Mouse (Mus musculus) thymus, postnatal 25 days (tissue): Measurements from ENCODE around the gene Olfr961.

Source experiments
- DNase-seq: peaks from one replicate; pipeline ENCODE4 v3.0.0; 2022

Olfr961 gene

DNA sequence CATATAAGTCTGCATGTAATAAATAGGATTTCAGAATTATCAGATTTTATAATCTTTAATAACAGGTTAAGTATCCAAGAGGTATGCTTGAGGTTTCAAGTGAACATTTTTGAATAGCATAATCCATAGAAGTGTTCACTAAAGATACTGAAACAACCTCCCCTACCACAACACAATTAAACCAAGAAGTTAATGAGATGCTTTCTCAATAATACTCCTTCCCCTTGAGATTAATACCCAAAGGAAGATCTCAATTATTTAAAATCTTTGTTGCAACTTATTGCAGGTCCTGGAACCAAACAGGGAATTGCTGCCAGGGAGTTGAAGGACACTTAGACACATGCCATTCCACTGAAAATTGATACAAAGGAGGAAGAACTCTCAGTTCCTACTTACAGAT is at the start of gene Olfr961:
TSS of gene Olfr961 (plus strand) at position 301 of the 400 bp plus-strand sequence.
- DNase-seq, result no peak

DNA sequence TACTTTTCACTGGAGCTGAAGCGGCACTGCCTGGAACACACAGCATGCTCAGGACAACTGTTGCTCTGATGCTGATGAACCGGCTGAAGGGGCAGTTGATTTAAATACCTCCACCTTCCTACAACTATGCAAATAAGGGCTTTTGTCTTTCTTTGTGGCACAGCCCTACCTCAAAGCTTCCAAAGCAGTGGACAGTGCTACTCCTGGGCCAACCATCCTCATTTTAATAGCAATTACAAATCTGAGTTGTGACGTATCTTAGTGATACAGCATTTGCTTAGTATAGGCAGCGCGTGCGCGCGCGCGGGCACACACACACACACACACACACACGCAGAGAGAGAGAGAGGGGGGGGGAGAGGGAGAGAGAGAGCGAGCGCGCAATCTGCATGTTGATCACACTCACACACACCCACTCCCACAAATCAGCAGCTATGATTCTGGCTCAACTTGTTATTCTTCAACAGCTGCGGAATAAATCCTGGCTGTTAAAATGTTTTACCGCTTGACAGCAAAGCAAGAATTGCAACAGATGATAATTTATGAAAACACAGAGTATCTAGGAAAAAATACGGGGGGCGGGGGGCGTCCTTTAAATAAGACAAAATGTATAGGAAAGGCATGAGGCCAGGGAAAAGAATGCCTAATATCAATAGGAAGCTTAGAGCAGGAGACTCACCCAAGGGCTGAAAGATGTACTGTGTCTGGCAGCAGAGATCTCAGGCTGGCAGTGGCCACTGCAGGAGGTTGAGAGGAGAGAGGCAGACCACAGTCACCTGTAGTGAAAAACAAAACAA is 42.2 kb upstream of the Olfr961 start:
- DNase-seq, result no peak

DNA sequence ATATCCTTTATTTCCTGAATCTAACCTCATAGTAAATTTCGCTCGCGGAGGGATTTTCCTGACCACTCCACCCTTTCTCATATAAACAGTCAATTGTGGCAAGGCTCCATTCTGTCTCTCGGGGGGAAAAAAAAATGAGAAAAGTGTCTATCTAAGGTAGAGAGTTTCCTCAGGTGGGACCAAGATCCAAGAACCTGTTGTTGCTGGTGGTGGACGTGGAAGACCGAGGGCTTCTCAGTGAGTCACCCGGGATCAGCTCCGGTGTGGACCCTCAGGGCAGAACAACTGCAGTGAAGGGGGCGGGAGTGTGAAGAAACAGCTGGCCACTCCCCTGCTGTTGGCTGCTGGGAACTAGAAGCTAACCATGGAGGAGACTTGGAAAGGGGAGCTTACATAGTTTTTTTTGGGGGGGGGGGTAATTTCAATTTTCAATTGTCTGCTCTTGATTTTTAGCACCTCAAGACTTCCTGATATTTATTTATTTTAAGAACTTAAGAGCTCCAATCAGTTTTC is 41.5 kb upstream of the Olfr961 start:
- DNase-seq, result no peak

DNA sequence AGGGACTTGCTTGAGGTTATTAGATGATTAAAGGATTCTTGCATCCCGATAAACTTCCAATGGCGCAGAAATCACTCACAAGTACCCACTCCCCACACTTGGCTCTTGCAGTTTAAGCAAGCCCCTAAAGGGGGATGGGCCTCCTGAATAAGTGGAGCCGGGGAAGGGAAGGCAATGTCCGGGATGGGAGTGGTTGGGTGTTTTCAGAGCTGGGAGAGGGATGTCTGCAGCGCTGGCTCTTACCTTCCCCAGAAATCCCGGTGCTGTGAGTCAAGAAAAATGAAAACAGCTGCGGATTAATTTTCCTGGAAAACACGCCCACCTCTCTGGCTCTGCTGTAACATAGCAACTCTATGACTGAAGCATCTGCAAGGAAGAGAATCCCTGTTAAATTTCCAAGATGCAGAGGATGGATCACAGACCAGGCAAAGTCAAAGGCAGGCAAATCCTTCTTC is 40.9 kb upstream of the Olfr961 start, which contains the start of gene AW551984:
TSS of gene AW551984 (minus strand) at position 405 of the 455 bp plus-strand sequence.
- DNase-seq, result no peak

DNA sequence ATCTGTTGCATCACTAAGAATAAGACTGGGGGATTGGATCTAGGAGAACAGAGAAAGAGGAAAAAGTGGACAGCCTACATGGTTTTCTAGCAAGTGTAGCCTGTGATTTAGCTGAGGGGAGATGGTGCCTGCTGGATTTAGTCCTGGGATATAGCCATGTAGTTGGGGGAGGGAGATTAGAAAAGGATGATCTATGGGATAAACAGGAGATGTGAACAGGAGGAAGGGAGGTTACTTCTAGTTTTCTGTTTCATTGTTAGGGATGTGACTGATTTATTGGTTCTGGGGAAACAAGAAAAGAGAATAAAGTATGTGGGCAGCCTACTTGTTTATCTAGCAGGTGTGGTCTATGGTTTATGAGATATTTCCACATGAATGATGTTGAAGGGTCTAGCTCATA is 36.4 kb upstream of the Olfr961 start:
- no peak for DNase-seq

DNA sequence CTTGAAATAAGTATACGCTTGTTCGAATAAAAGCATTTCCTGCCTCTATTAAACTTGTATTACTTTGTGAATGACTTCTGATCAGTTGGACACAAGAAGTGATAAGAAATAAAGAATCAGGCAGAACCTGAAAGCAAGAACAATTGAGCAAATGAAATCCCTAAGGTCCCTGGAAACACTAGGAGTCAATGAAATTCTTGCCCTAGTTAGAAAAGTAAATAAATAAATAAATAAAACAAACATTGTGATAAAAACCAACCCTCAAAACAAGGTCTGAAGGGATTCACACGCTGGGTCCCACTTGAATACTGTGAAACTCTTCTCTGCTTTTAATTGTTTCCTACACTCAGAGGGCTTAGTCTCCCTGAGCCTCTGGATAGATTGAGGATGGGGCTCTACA is 34.5 kb upstream of the Olfr961 start, which contains the start of gene Olfr148:
TSS of gene Olfr148 (plus strand) at position 301 of the 400 bp plus-strand sequence.
- no peak for DNase-seq

DNA sequence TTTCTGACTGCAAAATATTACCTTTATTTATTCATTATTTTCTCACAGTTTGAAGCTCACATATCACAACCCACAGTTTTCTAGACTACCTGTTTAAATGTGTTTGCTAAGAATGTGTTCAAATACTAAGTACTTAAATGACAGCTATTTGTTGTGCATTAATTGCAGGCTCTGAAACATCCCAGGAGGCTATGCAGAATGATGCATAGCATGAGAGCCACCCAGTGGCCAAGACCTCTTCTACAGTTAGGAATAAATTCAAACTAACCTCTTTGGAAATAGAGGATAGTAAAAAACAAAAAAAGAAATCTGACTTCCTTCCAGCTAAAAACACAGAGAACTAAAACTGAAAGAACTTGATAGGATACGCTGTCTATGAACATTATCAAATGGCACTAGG is 32.9 kb upstream of the Olfr961 start:
- no peak for DNase-seq

DNA sequence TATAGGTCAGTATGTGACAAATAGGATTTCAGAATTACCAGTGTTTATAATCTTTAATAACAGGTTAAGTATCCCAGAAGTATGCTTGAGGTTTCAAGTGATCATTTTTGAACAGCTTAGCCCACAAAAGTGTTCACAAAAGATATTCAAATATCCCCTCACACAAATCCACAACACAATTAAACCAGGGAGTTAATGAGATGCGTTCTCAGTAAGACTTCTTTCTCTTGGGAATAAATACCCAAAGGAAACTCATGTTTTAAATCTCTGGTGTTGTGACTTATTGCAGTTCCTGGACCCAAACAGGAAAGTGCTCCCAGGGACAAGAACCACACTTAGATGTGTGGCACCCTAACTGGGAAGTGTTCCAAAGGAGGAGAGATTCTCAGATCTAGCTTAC is 23.8 kb upstream of the Olfr961 start, which contains the start of gene Olfr960:
TSS of gene Olfr960 (plus strand) at position 301 of the 400 bp plus-strand sequence.
- no peak for DNase-seq

DNA sequence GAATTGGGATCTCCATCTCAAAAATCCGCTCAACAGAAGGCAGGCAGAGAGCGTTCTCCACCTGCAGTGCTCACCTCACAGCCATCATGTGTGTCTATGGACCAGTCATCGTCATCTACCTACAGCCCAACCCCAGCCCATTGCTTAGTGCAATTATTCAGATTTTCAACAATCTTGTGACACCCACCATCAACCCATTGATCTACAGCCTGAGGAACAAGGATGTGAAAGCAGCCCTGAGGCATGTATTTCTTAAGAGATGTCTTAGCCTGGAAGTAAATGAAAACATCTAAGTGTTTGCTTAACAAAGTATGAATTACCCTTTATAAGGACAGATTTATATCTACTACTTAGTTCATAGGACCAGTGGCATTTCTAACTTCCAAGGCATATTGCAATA is 21.1 kb upstream of the Olfr961 start:
- no peak for DNase-seq

DNA sequence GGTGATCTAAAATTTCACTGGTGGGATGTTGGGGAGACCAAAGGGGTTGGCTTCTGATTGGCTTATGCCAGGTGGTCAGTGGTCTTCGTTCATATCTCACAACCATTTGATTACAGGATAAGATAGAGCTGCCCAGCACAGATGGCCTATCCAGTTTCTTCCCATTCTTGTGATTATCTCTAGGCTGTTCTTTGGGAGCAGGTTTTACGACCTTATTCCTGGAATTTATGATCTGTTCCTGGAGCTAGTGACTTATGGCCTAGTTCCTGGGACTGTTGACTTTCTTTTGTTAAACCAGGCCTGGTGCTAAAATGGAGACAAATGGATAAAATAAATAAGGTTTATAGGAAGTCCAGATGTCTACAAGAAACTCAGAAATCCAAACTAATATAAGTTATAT is 20.2 kb upstream of the Olfr961 start:
- DNase-seq, result no peak

DNA sequence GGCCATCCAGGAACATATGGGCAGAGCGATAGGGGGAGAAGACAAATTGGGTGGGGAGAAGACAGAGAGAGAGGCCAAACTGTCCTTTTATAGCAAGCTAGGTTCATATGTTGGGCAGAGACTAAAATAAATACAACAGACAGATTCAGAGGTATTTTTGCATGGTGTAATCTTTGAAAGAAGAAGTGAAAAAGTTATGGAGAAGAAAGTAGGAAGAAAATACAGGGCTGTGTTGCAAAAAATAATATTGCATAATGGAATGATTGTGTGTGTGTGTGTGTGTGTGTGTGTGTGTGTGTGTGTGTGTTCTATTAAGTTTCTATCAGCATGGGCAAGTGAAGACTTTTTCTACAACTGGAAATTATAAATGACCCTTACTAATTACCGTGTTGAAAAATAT is 15.8 kb upstream of the Olfr961 start:
- DNase-seq, result no peak

DNA sequence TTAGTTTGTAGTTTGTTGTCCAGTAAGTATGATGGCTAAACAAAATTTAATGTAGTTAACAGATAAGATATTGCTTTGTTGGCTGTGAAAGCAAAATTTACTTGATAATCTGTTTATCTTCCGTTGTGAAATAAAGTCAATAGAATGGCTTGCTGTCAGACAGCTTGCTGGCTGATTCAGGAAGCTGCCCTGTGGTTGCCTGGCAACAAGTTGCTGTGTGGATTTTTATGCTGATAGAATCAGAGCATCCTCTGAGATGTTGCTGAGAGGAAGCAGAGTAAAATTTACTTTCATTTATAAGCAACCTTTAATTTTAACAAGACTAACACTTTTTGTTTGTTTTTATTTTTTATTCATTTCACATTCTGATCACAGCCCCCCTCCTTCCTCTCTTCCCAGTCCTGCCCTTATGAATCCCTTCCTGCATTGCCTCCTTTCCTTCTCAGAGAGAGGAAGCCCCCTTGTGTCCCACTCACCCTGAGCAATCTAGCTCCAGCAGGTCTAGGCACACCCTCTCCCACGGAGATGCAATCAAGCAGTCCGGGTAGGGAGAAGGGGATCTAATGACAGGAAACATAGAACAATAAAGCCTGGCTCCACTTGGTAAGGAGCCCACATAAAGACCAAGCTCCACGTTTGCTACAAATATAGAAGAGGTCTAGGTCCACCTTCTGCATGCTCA is 10.8 kb upstream of the Olfr961 start:
- no peak for DNase-seq

DNA sequence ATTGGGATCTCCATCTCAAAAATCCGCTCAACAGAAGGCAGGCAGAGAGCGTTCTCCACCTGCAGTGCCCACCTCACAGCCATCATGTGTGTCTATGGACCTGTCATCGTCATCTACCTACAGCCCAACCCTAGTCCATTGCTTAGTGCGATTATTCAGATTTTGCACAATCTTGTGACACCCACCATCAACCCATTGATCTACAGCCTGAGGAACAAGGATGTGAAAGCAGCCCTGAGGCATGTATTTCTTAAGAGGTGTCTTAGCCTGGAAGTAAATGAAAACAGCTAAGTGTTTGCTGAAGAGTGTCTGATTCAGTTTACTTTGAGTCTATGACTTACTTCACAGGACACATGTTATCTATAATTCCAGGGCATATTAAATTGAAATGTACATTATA is 2.5 kb downstream of the Olfr961 start:
- no peak for DNase-seq

DNA sequence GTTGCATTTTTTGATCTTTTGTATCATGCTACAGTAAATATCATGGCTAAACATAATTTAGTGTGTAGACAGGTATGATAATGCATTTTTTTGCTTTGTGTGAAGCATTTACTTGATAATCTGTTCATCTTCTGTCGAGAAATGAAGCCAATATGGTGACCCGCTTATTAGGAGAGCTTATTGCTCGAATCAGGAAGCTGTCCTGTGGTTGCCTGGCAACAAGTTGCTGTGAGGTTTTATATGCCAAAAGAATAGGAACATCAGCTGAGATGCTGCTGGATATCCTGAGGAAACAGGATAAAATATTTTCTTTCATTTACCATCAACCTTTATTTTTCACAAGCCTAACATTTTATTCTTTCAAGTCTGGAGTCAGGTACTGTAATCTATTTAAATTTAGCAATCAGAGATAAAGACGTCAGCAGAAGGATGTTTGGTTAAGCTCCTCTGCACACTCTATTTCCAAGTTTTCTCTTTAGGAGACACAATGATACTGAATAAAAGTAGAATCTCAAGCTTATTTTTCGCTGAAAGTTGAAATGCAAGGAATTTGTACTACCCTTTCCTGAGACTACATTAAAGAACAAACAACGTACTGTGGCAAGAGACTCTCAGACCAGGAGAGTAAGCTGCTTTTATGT is 10.0 kb downstream of the Olfr961 start:
- no peak for DNase-seq

DNA sequence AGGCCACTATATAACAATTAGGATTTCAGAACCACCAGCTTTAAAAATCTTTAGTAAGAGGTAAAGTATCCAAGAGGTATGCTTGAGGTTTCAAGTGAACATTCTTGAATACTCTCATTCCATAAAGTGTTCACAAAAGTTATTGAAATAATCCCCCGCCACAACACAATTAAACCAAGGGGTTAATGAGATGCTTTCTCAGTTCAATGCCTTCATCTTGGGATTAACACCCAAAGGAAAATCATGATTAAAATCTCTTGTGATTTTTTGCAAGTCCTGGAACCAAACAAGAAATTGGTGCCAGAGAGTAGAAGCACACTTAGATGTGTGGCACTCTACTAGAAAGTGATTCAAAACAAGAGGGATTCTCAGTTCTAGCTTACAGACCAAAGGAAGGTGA is 22.0 kb downstream of the Olfr961 start, which contains the start of gene Olfr963:
TSS of gene Olfr963 (plus strand) at position 301 of the 400 bp plus-strand sequence.
- DNase-seq, result no peak

DNA sequence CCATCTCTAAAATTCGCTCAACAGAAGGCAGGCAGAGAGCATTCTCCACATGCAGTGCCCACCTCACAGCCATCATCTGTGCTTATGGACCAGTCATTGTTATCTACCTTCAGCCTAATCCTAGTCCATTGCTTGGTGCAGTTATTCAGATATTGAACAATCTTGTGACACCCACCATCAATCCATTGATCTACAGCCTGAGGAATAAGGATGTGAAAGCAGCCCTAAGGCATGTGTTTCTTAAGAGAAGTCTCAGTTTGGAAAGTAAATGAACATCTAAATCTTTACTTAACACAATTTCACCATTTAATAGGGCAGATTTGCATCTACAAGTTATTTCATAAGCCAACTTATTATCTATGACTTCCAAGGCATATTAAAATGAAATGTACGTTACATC is 24.8 kb downstream of the Olfr961 start:
- DNase-seq, result no peak

DNA sequence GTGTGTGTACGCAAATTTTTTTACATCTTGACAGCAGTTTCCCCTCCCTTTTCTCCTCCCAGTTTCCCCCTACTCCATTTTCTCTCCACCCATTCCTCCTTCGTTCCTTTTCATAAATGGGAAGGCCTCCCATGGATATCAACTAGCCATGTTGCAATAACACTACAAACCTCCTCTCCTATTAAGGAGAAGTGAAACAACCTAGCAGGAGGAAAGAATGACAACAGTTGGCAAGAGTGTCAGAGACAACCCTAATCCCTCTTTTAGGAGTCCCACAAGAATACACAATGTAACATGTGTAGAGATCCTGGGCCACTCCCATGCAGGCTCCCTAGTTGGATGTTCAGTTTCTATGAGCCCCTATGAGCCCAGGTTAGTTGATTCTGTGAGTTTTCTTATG is 29.9 kb downstream of the Olfr961 start:
- no peak for DNase-seq

DNA sequence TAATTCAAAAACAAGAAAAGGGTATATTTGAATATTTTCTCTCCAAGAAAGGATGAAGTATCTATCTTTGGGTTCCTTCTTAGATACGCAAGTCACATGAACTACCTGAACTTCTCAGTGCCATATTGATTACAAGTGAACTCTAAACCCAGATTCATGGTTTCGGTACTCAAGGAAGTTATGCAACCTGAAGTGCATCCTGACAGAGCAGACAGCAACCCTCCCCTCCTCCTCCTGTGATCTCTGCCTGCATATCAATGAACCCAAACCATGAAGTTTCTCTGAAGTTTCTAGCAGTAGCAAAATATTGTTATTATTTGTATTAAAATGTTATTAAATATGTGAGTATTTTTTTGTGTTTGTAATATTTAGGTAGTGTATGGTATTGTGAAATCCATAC is 33.7 kb downstream of the Olfr961 start:
- DNase-seq, result no peak

DNA sequence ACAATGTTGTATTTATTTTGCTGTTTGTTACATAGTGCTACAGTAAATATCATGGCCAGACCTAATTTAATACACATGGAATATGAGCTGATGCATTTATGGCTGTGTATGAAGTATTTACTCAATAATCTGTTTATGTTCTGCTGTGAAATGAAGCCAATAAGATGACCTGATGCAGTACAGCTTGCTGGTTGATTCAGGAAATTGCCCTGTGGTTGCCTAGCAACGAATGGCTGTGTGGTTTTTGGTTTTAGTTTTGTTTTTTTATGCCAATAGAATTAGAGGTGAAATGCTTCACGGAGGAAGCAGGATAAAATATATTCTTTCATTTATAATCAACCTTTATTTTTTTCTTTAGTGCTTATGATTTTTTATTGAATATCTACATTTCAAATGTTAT is 34.4 kb downstream of the Olfr961 start:
- DNase-seq, result no peak
